Mouse (Mus musculus) heart, postnatal 0 days (tissue): ENCODE measurements around the gene Prrc2a.

ENCODE experiments used
- CTCF ChIP-seq: IDR thresholded peaks from 2 replicates; pipeline ENCODE4 v1.5.1; 2016; ENCODE audit warnings: antibody characterized with exemption, control low read depth, low read depth
- EP300 ChIP-seq: IDR thresholded peaks from 2 replicates; pipeline ENCODE4 v1.6.1; 2016; ENCODE audit warnings: antibody characterized with exemption, low read depth

DNA sequence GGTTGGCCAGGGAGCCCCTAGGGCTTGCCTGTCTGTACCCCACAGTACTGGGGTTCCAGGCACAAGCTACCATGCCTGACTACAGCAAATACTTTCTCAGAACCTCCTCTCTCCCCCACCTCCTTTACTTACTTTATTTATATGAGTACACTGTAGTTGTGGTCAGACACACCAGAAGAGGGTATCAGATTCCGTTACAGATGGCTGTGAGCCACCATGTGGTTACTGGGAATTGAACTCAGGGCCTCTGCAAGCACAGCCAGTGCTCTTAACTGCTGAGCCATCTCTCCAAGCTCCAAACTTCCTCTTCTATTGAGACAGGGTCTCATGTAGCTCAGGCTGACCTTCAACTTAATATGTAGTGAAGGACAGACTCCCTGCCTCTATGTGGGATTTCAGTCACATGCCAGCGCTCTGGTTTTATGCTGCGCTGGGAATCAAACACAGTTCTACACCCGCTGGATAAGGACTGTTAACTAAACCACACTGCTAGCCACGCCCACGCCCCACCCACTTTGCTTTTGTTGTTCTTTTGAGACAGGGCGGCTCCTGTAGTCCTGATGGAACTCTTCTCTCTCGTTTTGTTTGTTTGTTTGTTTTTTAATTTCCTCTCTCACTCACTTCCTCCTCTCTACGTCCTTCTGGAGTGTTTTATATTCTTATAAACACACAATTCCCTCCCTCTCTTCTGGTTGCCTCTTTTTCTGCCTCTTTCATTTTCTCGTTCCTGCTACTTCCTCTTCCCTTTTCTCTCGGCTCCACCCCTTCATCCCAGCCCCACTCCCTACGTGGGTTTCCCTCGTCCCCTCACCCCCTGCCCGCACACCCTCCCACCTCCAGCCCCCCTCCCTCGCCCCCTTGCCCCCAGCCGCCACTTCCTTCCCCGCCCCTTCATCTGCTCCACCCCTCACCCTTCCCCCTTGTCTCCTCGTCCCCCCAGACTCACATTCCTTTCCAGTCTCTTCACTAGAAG is 21.2 kb upstream of the Prrc2a start:
- TF ChIP-seq CTCF, result no peak
- TF ChIP-seq EP300, result no peak
